Mouse (Mus musculus) testis, adult 2 months (tissue): ENCODE data around the gene Ric8b. TPM values are rescaled to one million over a fixed set of nuclear protein-coding genes. Genes with fewer than 3 reads are reported as not detected.

Experiments used
- H3K27ac ChIP-seq: fragments of 200-500 bp; 2 replicates; pipeline ENCODE4 v1.5.1; 2012; ENCODE audit warnings: low read depth, low read length; ENCODE audit not compliant: control insufficient read depth, insufficient read depth
- H3K27me3 ChIP-seq: fragments of 200-500 bp; 2 replicates; pipeline ENCODE4 v1.6.1; 2012; ENCODE audit warnings: mild to moderate bottlenecking, low read length, moderate library complexity; ENCODE audit not compliant: control insufficient read depth, insufficient read depth
- H3K36me3 ChIP-seq: fragments of 200-500 bp; 2 replicates; pipeline ENCODE4 v1.6.1; 2012; ENCODE audit warnings: mild to moderate bottlenecking, low read length; ENCODE audit not compliant: control insufficient read depth, insufficient read depth
- H3K4me1 ChIP-seq: fragments of 200-500 bp; 2 replicates; pipeline ENCODE4 v1.6.1; 2012; ENCODE audit warnings: low read length; ENCODE audit not compliant: control insufficient read depth, insufficient read depth
- H3K4me3 ChIP-seq: fragments of 200-500 bp; 2 replicates; pipeline ENCODE4 v1.5.1; 2012; ENCODE audit warnings: low read depth, mild to moderate bottlenecking, low read length, moderate library complexity, mixed read lengths; ENCODE audit not compliant: control insufficient read depth
- CTCF ChIP-seq: fragments of 200-500 bp; IDR thresholded peaks from 2 replicates; pipeline ENCODE4 v1.5.1; 2012; ENCODE audit warnings: low read depth, mild to moderate bottlenecking, inconsistent platforms, low read length, moderate library complexity; ENCODE audit not compliant: control insufficient read depth, insufficient read depth, insufficient replicate concordance
- POLR2A ChIP-seq: fragments of 200-500 bp; IDR thresholded peaks from 2 replicates; pipeline ENCODE4 v1.6.1; 2012; ENCODE audit warnings: low read depth, mild to moderate bottlenecking, inconsistent platforms, low read length, moderate library complexity; ENCODE audit not compliant: control insufficient read depth
- polyA plus RNA-seq: library from polyadenylated mRNA; depleted of rRNA; stranded (reverse); fragments of >200 nt; gene quantifications from 2 replicates; pipeline ENCODE4 v1.2.3, GENCODE M21; 2012

Gene Ric8b
- polyA plus RNA-seq, 1 experiment = 3.4 TPM

DNA sequence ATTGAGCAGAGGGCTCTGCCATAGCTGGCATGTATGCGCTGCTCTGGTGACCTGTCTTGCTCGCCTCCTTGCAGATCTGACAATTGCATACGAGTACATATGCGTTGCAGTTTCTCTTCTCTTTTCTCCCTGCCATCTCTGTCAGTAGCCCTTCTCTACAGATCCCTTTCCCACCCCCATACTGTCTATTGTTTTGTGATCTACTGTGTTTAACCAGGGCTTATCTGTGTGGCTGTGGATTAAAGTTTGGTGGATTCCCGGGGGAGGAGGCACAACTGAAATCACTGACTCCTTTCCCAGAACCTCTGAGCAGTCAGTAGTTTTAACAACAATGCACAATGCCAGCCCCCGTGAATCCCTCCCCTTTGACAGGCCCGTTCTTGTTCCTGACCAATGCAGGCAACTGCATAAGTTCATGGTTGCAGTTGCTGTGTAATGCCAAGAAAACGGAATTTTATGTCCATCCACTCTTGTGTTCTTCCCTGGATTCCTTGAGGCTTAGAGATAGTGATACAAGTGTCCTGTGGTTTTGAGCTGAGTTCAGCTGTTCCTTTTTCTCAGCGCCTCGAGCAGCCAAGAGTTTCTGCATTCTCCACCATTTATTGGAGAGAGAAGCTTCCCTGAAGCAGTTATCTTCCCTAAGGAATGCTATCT, 80.3 kb downstream of the Ric8b start:
- TF ChIP-seq CTCF = no peak
- no peak for TF ChIP-seq POLR2A
- Histone ChIP-seq H3K36me3 (no peaks in the 10 kb centered on the region), H3K4me3 (no peak overlapping the region), H3K27me3 (no peaks in the 10 kb centered on the region), H3K4me1 (no peaks in the 10 kb centered on the region; the same call in 1 of the 2 replicates), H3K27ac (0 out of 2 replicates have a peak overlapping the region, but pooled peaks have one; percentile 36)

DNA sequence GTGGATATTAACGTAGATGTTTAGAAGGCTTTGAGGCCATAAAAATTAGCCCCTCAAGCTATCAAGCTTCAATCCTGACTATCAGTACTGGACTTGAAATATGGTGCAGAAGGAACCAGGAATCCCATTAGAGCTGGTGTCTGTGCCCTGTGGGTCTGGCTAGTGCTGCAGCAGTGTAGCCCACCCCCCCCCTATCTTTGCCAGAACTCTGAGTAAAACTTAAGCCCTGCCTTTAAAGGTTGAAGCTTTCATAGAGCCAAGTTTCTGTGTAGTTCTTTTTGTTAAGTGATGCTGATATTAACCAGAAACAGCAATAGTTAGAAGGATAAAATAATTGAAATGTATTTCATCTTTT, 80.8 kb downstream of the Ric8b start:
- no peaks in the 10 kb centered on the region for H3K36me3 ChIP-seq
- TF ChIP-seq CTCF = no peak
- TF ChIP-seq POLR2A = no peak
- H3K4me1 ChIP-seq = no peaks in the 10 kb centered on the region; the same call in 1 of the 2 replicates
- H3K27ac ChIP-seq = no peak overlapping the region
- no peaks in the 10 kb centered on the region for H3K27me3 ChIP-seq
- no peak overlapping the region for H3K4me3 ChIP-seq

DNA sequence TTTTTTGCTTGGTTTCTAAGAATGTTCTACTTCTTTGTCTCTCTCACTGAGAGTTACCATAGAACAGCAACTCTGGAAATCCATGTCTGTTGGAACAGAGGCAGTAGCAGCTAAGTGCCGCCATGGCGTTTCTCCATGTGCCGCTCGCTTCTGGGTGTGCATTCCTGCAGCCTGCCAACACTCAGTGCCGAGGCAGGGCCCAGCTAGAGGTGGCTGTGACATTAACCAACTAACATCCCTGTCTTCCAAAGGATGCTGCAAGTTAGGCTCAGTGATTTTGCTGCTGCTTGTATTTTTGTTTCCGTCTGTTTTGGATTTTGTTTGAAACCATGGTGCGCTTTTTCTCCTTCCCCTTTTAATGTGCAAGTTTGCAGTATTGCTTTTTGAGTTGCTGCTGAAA, 84.5 kb downstream of the Ric8b start:
- no peak overlapping the region for H3K27ac ChIP-seq
- no peaks in the 10 kb centered on the region; the same call in 1 of the 2 replicates for H3K4me1 ChIP-seq
- TF ChIP-seq CTCF = no peak
- TF ChIP-seq POLR2A = no peak
- H3K27me3 ChIP-seq = no peaks in the 10 kb centered on the region
- H3K36me3 ChIP-seq = no peaks in the 10 kb centered on the region
- no peak overlapping the region for H3K4me3 ChIP-seq

DNA sequence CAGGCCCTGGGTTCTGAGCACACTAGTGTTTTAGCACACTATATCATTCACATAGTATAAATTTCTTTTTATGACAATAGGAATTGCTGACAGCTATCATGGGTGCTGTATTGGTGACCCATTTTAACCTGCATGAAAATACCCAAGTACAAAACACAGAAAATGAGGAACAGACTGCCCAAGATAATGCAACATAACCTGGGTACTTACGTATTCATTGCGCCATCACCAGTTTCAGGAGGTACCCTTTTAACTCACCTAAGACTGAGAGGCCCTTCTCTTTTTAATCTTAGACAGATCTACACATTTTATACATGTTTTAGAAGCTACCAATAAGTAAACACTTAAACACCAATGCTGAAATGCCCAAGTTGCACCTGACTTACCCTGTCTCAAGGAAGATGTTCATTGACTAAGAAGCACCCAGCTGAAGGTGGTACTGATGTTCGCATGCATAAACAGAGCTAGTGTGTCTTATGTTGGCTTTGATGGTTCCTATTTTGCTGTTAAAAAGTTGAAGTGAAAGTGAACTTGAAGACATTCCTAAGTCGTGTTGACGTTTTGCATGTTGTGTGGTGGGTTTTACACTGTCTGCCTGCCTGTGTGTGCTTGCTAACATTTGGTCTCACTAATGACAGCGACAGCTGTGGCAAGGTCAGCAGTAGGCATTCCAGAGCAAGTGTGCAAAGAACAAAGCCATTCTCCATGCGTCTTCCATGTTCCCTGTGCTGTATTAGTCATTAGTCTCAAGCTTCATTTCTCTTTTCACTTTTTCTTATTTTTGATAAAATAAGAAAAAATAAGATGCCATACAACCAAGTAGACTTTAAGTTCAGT, 86.0 kb downstream of the Ric8b start:
- no peak overlapping the region for H3K4me3 ChIP-seq
- no peak overlapping the region for H3K27ac ChIP-seq
- no peaks in the 10 kb centered on the region for H3K4me1 ChIP-seq
- no peaks in the 10 kb centered on the region for H3K27me3 ChIP-seq
- no peak for TF ChIP-seq POLR2A
- no peak for TF ChIP-seq CTCF
- H3K36me3 ChIP-seq = no peaks in the 10 kb centered on the region

DNA sequence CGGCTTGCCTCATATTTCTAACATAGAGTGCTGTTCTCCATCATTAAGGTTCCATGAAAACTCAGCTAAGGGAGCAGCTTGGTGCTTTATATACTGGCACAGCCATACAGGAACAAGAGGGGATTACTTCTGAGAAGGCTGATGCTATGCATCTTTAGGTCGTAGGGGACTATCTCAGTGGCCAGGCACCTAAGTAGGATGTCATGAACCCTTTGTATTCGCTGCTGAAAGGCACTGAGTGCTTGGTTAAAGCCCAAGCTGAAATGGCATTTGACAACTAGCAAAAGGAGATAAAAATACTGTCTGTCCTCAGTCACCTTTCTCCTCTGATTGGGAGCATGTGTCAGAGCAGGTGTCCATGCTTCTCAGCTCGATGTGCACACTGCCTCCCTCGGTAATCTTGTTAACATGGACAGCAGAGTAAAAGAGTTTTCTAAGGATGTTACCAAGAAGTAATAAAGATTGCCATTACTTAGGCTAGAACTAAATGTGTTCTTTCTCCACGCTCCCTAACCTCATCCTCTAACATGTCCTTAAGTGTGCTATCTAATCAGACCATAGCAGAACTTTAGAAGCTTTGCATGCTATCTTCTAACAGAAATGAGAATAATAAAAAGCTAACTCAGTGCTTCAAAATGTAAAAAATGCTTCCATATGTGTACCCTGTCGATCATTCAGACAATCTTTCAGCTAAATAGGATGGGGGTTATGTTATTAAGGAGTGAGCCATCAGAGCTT, 89.3 kb downstream of the Ric8b start:
- H3K4me1 ChIP-seq = no peaks in the 10 kb centered on the region
- H3K4me3 ChIP-seq = no peak overlapping the region
- no peak for TF ChIP-seq POLR2A
- no peak for TF ChIP-seq CTCF
- H3K36me3 ChIP-seq = no peaks in the 10 kb centered on the region
- H3K27ac ChIP-seq = no peak overlapping the region
- H3K27me3 ChIP-seq = no peaks in the 10 kb centered on the region

DNA sequence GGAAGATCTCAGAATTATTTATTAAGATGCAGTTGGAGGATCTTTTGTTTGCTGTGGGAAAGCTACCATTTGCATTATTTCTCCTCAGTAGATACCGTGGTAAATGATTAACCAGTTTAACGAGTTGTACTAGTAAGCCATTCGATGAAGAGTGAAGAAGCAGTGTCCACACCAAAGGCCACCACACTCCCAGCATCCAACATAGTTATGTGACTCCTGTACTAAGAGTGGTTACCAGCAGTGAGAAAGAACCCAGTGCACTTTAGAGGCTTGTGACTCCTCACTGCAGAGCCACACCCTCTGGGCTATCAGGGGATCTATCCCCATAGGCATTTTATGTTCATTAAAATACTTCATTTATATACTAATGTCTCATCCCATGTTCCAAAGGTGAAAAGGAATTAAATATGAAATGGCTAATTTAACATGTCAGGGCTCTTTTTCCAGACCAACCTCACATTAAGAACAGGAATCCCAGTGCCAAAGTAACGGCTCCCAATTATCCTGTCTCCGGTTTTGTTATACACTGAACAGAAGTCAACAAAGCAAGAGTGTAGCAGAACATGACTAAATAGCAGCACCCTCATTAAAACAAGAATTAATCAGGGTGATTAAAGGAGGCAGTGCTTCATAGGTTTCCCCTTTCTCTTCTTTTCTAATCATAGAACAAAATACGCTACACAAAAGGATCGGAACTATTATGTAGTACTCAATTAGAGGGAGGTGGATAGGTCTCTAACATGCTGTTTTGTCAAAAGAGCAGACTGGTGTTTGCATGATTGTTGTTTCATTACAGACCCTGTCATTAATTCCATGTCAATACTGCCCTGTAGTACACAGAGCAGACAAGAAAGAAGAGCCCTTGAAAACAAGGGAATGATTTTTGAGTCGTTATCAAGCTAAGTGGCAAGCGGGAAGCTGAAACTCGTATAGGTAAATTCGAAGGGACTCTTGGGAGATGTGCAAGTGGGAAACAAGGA, 90.7 kb downstream of the Ric8b start:
- no peaks in the 10 kb centered on the region for H3K4me1 ChIP-seq
- no peaks in the 10 kb centered on the region for H3K36me3 ChIP-seq
- H3K27me3 ChIP-seq = no peaks in the 10 kb centered on the region
- H3K27ac ChIP-seq = no peak overlapping the region
- H3K4me3 ChIP-seq = no peak overlapping the region
- TF ChIP-seq CTCF = no peak
